10 mouse cellular contexts compared by ENCODE assay signal in genomic region chr5:16699260-16699659, GRCm38 (mm10).
"Had no signal": no experiment of that assay in that cellular context is flagged by ENCODE, and none has a peak within 500 bp of the region (broad histone marks: within the 10 kb centered on the region; RNA-seq: fewer than 3 reads in every experiment).

No protein-coding gene starts in this region.

- DNase-seq: lung, adult 18-20 months; lung, embryonic 14.5 days; lung, postnatal 10 days; lung, postnatal 4 days; right cerebral cortex, postnatal 14 days; thymus, adult 18-20 months; thymus, postnatal 14 days; thymus, postnatal 36 days had no signal

- ATAC-seq: midbrain, embryonic 13.5 days; midbrain, embryonic 15.5 days had no signal
